Mouse (Mus musculus) erythroblast, embryonic 14.5 days (primary cell): Measurements from ENCODE around the gene Gp5.

ENCODE experiments used
- GATA1 ChIP-seq: IDR thresholded peaks from 2 replicates; pipeline ENCODE4 v1.6.1; 2012; ENCODE audit warnings: low read length, inconsistent platforms, mixed read lengths
- TAL1 ChIP-seq: IDR thresholded peaks from 3 replicates; pipeline ENCODE4 v1.6.1; 2012; ENCODE audit warnings: low read length, inconsistent platforms, mixed read lengths

GRCm38 (mm10) chr16:30260012-30260635 is 50.5 kb downstream of the Gp5 start:
- no peak for TF ChIP-seq GATA1
- no peak for TF ChIP-seq TAL1
